Mouse (Mus musculus): ENCODE data around the gene Gucy2e.

GRCm38 (mm10) chr11:69233141-69233540 lies 3.7 kb downstream of the Gucy2e start:
- TF ChIP-seq CTCF (IDR thresholded peaks at IDR 0.05; ENCODE audit: low read depth), result no peak
- no peak for TF ChIP-seq EP300 (optimal IDR thresholded peaks at IDR 0.05)

All from stomach, postnatal 0 days (tissue).